Mouse (Mus musculus) heart, postnatal 14 days (tissue): ENCODE data around the gene Poc1b. TPM values are rescaled to one million over a fixed set of nuclear protein-coding genes. Genes with fewer than 3 reads are reported as not detected.
"Not testable (repeated sequence)": the region's sequence is repeated elsewhere in the genome, so short reads cannot be mapped to it uniquely, and the experiment has no call there.

Source experiments
- DNase-seq, 2 experiments: peaks; one replicate each; pipeline ENCODE4 v3.0.0; 2021 to 2022
- intact Hi-C: fragments of 180-260 bp; cut with DNase I; formaldehyde crosslinking; loops from one replicate; pipeline ENCODE4 v1.15.1; 2025
- total RNA-seq, 2 experiments: library from RNA; stranded (reverse); gene quantifications; 2 replicates each; pipeline ENCODE4 v1.2.3; 2021

Poc1b gene
- total RNA-seq, 2 experiments from 2014 or later: 7.6 to 8.8 TPM

DNA sequence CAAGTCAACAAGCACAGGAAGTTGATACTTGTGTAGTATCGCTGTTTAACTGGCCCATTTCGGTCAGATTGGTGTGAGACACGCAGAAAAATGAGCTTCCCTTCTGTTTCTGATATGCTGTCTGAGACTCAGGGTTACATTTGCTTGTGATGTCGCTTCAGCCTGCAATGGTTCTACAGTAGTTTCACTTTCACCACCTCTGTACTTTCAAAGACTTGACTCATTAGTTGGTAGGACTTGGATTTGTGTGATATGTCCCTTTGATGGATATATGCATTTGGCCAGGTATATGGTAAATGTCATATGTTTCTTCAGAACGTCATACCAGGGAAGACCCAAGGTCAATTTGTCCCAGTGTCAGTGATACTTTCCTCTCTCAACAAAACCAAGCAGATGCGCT, 104.2 kb downstream of the Poc1b start:
- intact Hi-C loops: no loop called here
- no peak for DNase-seq

DNA sequence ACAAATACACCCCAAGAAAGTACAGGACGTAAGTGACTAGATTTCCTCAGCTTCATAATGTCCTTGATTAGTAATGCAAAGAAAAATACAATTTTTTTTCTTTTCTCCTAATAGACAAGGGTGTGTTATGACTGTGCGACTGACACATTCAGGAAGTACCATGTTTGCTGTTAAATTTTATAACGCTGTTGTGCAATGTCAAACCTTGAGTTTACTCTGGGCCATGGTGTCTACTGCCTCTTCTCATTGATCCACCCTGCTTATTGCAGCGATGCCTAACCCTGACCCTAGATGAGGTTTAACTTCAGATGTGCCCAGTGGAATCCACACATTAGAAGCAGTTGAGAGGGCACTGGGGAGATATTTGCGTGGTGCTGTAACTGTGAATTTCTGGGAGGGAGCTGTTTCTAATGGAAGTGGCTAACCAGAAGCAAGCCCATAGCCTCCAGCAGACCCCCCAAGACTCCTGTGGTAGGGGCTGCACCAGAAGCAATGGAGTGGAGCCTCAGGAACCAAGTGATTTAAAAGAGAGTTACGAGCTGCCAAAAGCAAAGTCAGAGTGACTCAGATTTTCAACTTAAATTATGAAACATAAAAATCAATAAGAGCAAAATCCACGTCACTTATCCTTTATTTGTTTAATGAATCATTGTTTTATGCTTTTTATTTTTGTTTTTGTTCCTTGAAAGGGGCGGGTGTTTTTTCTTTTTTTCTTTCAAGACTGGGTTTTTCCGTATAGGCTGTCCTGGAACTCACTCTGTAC, 104.8 kb downstream of the Poc1b start:
- intact Hi-C loops: no loop called here
- no peak for DNase-seq

DNA sequence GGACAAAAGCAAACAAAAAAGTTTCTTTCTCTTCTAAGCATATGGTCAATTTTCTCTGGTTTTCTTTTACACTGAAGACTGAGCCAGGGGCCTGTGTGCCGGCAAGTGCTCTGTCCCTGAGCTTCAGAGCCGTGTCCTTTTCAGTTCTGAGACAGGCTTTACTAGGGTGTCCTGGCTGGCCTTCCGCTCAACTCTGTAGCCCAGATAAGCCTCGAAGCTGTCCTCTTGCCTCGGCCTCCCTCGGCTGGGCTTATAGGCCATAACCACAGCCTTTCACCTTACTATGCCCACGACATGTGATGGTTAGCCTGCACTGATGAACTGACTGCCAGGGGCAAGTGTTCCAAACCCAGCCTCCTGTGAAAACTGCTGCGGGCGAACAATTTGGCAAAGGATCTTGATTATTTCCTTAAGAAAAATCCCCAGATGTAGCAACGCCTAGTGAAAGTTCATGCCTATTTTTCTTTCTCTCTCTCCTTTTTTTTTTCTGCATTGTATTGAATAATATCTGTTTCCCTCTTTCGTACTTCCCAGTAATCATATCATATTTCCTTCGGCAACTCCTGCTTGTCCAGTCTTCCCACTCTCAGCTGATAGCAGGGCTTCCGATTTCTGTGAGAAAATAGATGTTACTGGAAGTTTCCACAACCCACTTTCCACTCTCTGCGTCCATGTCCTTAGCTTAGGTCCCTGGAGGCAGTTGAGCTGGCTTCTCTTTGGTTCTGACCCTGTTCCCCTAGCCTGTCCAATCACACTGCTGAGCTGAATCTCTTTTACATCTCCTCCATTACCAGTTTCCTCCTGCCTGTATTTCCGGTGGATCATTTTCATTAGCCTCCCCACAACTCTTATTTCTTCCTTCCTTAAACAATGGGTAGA, 107.8 kb downstream of the Poc1b start:
- peak in 1 of 2 experiments; percentile 11 for DNase-seq
- intact Hi-C loops: no loop called here

GRCm38 (mm10) chr10:99216570-99216969, 109.7 kb downstream of the Poc1b start:
- DNase-seq, intact Hi-C loops: not testable (repeated sequence)

DNA sequence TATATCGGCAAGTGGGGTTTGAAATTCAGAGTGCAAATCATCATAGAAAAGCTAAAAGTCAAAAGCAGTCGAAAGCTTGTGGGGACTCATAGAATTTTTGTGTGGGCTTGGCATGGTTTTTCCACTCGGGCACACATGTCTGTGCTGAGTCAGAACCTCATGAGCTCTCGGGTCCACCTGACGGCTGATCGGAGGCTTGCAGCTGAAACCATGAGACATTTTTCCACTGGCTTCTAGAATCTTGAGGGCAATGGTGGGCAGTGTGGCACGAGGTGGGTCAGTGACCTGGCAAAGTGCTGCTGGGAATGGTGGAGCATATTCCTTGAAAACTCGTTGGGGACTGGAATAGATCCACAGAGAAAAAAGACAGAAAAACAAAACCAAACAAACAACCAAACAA, 114.7 kb downstream of the Poc1b start:
- intact Hi-C loops: no loop called here
- DNase-seq: no peak

- intact Hi-C loops: no loop called here
- no peak for DNase-seq
These were observed 115.9 kb downstream of the Poc1b start for GRCm38 (mm10) chr10:99222726-99223125.

GRCm38 (mm10) chr10:99224218-99224617, 117.4 kb downstream of the Poc1b start:
- DNase-seq: peak in 1 of 2 experiments; percentile 23

DNA sequence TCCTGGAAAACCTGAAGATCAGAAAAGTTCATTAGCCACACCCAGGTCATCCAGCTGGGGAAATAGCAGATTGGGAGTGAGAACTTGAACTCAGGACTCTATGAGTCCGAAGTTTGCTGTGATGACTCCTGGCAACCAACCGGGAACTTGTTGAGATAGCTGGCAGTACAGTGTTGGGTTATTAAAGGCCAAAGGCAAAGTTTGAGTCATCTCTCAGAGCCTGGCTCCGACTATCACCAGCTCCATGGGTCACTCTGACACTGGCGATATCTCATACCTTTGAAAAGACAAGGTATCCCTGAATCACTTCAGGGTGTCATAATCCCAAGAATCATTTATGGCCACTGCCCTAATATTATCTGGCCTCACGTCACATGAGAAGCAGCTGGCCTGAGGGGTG, 119.9 kb downstream of the Poc1b start:
- DNase-seq: no peak
- intact Hi-C loops: no loop called here

More at GRCm38 (mm10) chr10:99224218-99224617, 117.4 kb downstream of the Poc1b start:
- intact Hi-C loops: no loop called here

DNA sequence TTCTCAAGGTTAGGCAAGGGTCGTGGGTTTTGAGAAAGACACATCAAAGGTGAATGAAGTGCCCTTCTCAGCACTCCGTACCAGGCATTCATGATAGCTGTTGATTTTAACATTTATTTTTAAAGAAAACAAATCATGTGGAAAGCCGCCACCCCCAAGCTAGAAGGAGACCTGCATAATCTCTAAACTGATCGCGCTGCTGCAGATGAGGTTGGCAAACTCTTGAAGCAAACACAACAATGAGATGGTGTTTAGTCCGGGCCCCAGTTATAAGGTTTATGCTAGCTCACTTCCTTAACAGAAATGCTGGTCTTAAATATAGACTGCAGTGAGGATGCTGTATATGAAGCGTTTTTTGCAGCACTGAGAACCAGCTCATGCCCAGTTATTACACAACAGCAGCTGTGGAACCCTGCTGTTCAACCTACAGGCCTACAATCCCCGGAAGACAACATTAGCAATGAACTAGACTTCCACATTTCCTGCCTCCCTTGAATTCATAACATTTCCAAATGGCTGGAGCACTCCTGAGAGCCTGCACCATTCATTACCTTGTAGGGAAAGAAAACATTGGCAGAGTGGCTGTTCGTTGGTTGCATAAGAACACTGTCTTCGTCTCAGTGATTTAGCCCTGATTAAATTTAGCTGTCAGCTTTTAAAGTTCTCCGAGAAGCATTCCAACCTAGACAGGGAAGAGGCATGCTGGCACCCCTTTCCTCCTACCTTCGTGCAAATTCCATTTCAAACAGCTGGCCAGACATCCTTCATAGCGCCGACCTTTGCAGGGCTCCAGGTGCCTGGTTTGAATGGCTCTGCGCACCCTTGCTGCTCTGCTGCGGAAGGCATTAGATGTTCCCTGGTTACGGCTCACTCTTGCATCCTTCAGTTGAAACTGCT, 121.4 kb downstream of the Poc1b start:
- no peak for DNase-seq
- intact Hi-C loops: loop anchor here (2.0 kb wide), 1 partner anchor 33 kb away; no protein-coding TSS in a partner anchor

GRCm38 (mm10) chr10:99229031-99229684, 122.3 kb downstream of the Poc1b start:
- intact Hi-C loops: loop anchor here (2.0 kb wide), 1 partner anchor 32 kb away; no protein-coding TSS in a partner anchor

GRCm38 (mm10) chr10:99232518-99233227, 125.8 kb downstream of the Poc1b start:
- DNase-seq: no peak
- intact Hi-C loops: no loop called here

More at GRCm38 (mm10) chr10:99229031-99229684, 122.3 kb downstream of the Poc1b start:
- DNase-seq: peak; percentile 32 to 40

- intact Hi-C loops: no loop called here
- DNase-seq: no peak
These were observed 127.5 kb downstream of the Poc1b start for GRCm38 (mm10) chr10:99234336-99234735.

- no peak for DNase-seq
- intact Hi-C loops: no loop called here
These were observed 128.2 kb downstream of the Poc1b start for GRCm38 (mm10) chr10:99235081-99235480.

GRCm38 (mm10) chr10:99237205-99237832, 130.5 kb downstream of the Poc1b start:
- intact Hi-C loops: no loop called here
- DNase-seq: no peak

- no peak for DNase-seq
- intact Hi-C loops: no loop called here
These were observed 131.7 kb downstream of the Poc1b start for GRCm38 (mm10) chr10:99238537-99238936.

DNA sequence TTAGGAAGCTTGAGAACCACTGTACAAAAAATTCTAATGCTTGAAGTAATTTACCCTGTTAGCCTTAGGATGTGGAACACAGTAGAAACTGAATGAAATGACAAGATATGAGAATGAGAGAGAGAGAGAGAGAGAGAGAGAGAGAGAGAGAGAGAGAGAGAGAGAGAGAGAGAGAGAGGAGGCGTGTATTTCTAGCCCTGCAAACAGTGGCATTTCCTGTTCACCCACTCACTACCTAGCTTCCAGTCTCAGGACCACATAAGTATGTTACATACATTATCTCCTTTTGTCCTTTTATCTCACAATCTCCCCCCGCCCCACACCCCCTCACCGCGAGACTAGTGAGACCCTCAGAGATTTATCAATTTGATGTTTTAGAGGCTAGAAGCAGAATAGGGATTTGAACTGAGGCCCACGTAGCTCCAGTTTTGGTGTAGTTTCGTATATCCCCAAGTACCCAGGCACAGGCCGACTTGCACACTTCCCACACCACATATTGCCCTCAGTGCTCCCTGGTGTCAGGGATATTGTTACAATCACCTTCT, 134.5 kb downstream of the Poc1b start:
- no peak for DNase-seq
- intact Hi-C loops: loop anchor here (2.0 kb wide), 1 partner anchor 13 kb away; no protein-coding TSS in a partner anchor

DNA sequence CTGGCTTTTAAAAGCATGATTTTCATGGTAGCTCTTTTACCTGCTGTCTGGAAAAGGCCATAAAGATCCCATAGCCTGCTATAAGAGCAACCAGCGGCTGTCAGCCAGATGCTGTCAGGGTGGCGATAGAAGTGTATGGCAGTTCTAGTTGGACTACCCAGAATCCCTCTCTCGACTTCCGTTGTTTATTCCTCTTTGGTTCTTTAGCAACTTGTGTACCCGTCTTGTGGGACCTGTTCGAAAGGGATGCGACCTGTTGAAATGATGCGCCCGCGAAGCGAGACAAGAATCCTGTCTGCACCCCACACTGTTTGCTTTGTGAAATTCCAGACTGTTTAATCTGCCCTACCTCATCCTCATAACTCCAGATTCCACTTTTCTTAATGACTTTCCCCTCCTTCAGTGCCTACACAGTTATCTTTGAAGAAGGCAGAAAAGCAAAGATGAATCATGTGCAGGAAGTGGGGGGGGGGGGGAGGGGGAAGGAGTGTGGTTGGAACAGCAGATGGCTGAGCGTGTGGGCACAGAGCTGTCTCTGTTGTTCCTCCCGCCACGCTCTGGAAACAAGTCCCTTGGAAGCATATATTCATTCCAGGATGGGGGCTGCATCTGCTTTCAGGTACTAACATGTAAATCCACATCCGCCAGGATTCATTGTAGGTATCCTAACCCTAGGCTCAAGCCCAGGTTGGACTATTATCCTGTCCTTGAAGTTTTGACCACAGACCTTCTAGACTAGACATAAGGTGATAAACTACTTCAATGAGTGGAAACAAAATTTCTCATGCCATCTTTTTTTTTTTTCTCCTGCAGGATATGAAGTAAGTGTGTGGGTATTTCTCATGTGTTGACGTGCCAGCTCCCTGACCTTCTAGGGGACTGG, 135.2 kb downstream of the Poc1b start:
- no peak for DNase-seq
- intact Hi-C loops: loop anchor here (2.0 kb wide), 1 partner anchor 13 kb away; no protein-coding TSS in a partner anchor
